Mouse (Mus musculus) liver, postnatal 0 days (tissue): ENCODE measurements at regions not wholly inside any gene's neighbourhood (a gene's known extent, or its start where the extent isn't known, plus 50 kb on each side); places are given as distances from the start of the nearest gene placed in this dataset.

ENCODE experiments used
- ATAC-seq: fragments of 200-750 bp; cut with Nextera tagmentation; 2 replicates; pipeline ENCODE4 v1.8.0; 2017; ENCODE audit warnings: mild to moderate bottlenecking, moderate library complexity
- DNase-seq: peaks from one replicate; pipeline ENCODE4 v3.0.0-alpha.2; 2016
- H3K27ac ChIP-seq: fragments of 300-500 bp; sonication (generic); 2 replicates; pipeline ENCODE4 v1.5.1; 2014; ENCODE audit warnings: antibody characterized with exemption, moderate library complexity, mild to moderate bottlenecking, low read depth
- H3K27me3 ChIP-seq: fragments of 300-500 bp; sonication (generic); 2 replicates; pipeline ENCODE4 v1.6.1; 2014; ENCODE audit warnings: low read length, control low read depth, mixed read lengths; ENCODE audit not compliant: insufficient read depth
- H3K36me3 ChIP-seq: fragments of 300-500 bp; sonication (generic); replicated peaks from 2 replicates; pipeline ENCODE4 v1.6.1; 2014; ENCODE audit warnings: mild to moderate bottlenecking, control low read depth, low read length, moderate library complexity, mixed read lengths; ENCODE audit not compliant: insufficient read depth
- H3K4me1 ChIP-seq: fragments of 300-500 bp; sonication (generic); 2 replicates; pipeline ENCODE4 v1.6.1; 2014; ENCODE audit warnings: antibody characterized with exemption, mild to moderate bottlenecking, control low read depth; ENCODE audit not compliant: insufficient read depth
- H3K4me2 ChIP-seq: fragments of 300-500 bp; sonication (generic); 2 replicates; pipeline ENCODE4 v1.6.1; 2014; ENCODE audit warnings: low read depth, mild to moderate bottlenecking, low read length, moderate library complexity, mixed read lengths
- H3K4me3 ChIP-seq: fragments of 300-500 bp; sonication (generic); 2 replicates; pipeline ENCODE4 v1.5.1; 2014; ENCODE audit warnings: low read depth, low read length
- H3K9ac ChIP-seq: fragments of 300-500 bp; sonication (generic); replicated peaks from 2 replicates; pipeline ENCODE4 v1.6.1; 2014; ENCODE audit warnings: mild to moderate bottlenecking, moderate library complexity
- H3K9me3 ChIP-seq: fragments of 300-500 bp; sonication (generic); 2 replicates; pipeline ENCODE4 v1.6.1; 2016; ENCODE audit warnings: mild to moderate bottlenecking, control low read depth, low read length, mixed read lengths
- CTCF ChIP-seq: sonication (generic); IDR thresholded peaks from 2 replicates; pipeline ENCODE4 v1.5.1; 2016; ENCODE audit warnings: antibody characterized with exemption, low read depth
- EP300 ChIP-seq: IDR thresholded peaks from 2 replicates; pipeline ENCODE4 v1.6.1; 2016; ENCODE audit warnings: antibody characterized with exemption, low read depth, mild to moderate bottlenecking
- WGBS: fragments of 180-500 bp; shearing (Covaris S2); extraction: QIAGEN DNeasy Blood & Tissue Kit; methylation state at CpG from one replicate; pipeline ENCODE4 v1.1.7; 2014; ENCODE audit not compliant: insufficient replicate concordance; 5-methylcytosine and 5-hydroxymethylcytosine counted together

GRCm38 (mm10) chr3:14381421-14381992, 99.0 kb upstream of the Slc7a12 start:
- TF ChIP-seq EP300 (no peak), CTCF (peak; percentile 82)
- H3K36me3 ChIP-seq = no peaks in the 10 kb centered on the region
- H3K4me3 ChIP-seq = peak overlapping the region; percentile 30
- H3K27me3 ChIP-seq = no peaks in the 10 kb centered on the region
- H3K4me2 ChIP-seq = peak overlapping the region; percentile 68
- no peak overlapping the region; the same call in 1 of the 2 replicates for H3K9ac ChIP-seq
- H3K4me1 ChIP-seq = no peaks in the 10 kb centered on the region
- peak; percentile 74 for DNase-seq
- H3K9me3 ChIP-seq = no peaks in the 10 kb centered on the region
- peak; percentile 85 for ATAC-seq
- no peak overlapping the region for H3K27ac ChIP-seq
- WGBS = 14% methylated on average over 18 of the region's 18 CpGs

GRCm38 (mm10) chr3:14390656-14391055, 89.8 kb upstream of the Slc7a12 start:
- 67% methylated on average over 1 of the region's 1 CpGs for WGBS

DNA sequence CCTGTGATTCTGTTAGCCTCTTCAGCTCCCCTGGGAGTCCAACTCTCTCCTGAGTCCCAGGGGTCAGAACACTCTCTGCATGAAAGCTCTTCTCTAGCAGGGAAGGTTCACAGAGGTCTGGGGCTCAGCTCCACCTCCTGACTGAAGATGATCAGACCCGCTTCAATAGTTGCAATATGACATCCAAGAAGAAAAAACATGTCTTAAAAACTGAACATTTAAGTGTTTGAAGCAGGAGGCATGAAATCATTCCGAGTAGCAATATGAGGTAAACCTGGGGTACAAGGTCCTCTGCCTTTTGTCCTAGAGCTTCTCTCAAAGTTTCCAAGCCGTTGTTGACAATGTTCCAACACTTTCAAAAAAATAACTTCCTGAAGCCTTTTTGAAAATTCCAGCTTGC, 81.8 kb upstream of the Slc7a12 start:
- Histone ChIP-seq H3K9ac (no peak overlapping the region), H3K27me3 (no peaks in the 10 kb centered on the region), H3K4me1 (no peaks in the 10 kb centered on the region), H3K36me3 (no peaks in the 10 kb centered on the region), H3K9me3 (no peaks in the 10 kb centered on the region), H3K4me3 (no peak overlapping the region), H3K4me2 (no peak overlapping the region), H3K27ac (no peak overlapping the region)
- TF ChIP-seq CTCF (no peak), EP300 (no peak)
- 73% methylated on average over 3 of the region's 3 CpGs for WGBS
- DNase-seq (no peak), ATAC-seq (no peak)

More at GRCm38 (mm10) chr3:14390656-14391055, 89.8 kb upstream of the Slc7a12 start:
- no peak overlapping the region for H3K4me3 ChIP-seq
- no peaks in the 10 kb centered on the region for H3K9me3 ChIP-seq
- TF ChIP-seq EP300 = no peak
- TF ChIP-seq CTCF = no peak
- H3K4me1 ChIP-seq = no peaks in the 10 kb centered on the region
- ATAC-seq (no peak), DNase-seq (no peak)
- H3K9ac ChIP-seq = no peak overlapping the region
- no peaks in the 10 kb centered on the region for H3K27me3 ChIP-seq
- H3K4me2 ChIP-seq = no peak overlapping the region
- no peak overlapping the region for H3K27ac ChIP-seq
- H3K36me3 ChIP-seq = no peaks in the 10 kb centered on the region

DNA sequence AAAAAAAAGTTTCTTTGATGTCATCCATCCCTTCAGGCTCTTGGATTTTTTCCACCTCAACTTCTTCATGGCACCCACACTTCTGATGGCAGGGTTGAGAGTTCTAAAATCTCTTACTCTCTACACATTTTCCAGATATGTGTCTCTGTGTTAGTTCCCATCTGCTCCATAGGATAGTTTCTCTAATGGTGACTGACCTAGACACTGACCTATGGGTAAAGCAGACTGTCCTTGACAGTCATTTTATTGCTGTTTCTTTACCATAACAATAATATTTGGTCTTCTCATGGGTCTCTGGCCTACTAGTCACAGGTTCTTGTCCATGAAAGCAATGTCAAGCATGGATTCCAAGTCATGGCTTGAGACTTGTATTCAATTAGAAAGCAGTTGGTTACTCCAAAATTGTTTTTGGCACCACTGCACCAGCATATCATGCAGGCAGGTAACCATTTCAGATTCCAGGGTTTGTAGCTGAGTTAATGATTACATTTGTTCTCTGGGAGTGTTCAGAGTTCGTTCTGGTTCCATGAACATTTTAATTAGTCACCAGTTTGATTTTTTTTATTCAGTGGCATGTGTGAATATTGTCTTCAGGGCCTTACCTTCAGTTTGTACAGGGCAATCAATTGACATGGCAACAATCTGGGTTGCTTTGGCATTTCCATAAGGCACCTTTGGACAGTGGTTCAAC, 71.9 kb upstream of the Slc7a12 start:
- Histone ChIP-seq H3K9me3 (no peaks in the 10 kb centered on the region), H3K27me3 (no peaks in the 10 kb centered on the region), H3K4me1 (no peaks in the 10 kb centered on the region), H3K36me3 (no peaks in the 10 kb centered on the region), H3K9ac (no peak overlapping the region), H3K4me2 (no peak overlapping the region), H3K4me3 (no peak overlapping the region), H3K27ac (no peak overlapping the region)
- 50% methylated on average over 1 of the region's 1 CpGs for WGBS
- ATAC-seq = no peak
- DNase-seq = no peak
- TF ChIP-seq CTCF (no peak), EP300 (no peak)
